Mouse (Mus musculus) small intestine, adult 2 months (tissue): ENCODE measurements at regions not wholly inside any gene's neighbourhood (a gene's known extent, or its start where the extent isn't known, plus 50 kb on each side); places are given as distances from the start of the nearest gene placed in this dataset.

Experiments
- CTCF ChIP-seq: fragments of 200-500 bp; IDR thresholded peaks from 2 replicates; pipeline ENCODE4 v1.5.1; 2012; ENCODE audit warnings: low read depth, mild to moderate bottlenecking, control low read depth, inconsistent platforms, low read length, moderate library complexity, mixed read lengths; ENCODE audit not compliant: insufficient replicate concordance, insufficient read length; ENCODE audit errors: extremely low read depth
- POLR2A ChIP-seq: fragments of 200-500 bp; IDR thresholded peaks from 2 replicates; pipeline ENCODE4 v1.6.1; 2012; ENCODE audit warnings: low read depth, mild to moderate bottlenecking, control low read depth, inconsistent platforms, low read length, moderate library complexity

DNA sequence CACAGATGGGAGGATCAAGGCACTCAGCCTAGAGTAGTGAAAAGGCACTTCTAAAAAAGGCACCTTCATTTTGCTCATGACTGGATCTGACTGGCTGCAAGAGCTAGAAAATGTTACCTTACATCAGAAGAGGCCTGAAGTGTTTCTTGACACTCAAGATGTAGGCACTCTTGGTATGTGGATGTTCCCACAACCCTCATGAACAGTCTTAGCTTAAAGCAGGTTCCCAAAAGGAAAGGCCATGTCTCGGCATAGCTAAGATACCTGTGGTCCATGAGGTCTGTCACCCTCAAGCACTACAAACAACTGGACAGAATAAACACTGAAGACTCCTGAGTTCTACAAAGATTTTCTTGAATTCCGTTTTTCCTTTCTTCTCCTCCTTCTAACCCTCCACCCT lies 619.5 kb downstream of the Ipo11 start:
- TF ChIP-seq CTCF (no peak), POLR2A (no peak)
